Mouse (Mus musculus): ENCODE measurements around the gene Pcnx3. TPM values are rescaled to one million over a fixed set of nuclear protein-coding genes. Genes with fewer than 3 reads are reported as not detected.

The Pcnx3 gene
- polyA plus RNA-seq, 1 experiment: 88.8 TPM

DNA sequence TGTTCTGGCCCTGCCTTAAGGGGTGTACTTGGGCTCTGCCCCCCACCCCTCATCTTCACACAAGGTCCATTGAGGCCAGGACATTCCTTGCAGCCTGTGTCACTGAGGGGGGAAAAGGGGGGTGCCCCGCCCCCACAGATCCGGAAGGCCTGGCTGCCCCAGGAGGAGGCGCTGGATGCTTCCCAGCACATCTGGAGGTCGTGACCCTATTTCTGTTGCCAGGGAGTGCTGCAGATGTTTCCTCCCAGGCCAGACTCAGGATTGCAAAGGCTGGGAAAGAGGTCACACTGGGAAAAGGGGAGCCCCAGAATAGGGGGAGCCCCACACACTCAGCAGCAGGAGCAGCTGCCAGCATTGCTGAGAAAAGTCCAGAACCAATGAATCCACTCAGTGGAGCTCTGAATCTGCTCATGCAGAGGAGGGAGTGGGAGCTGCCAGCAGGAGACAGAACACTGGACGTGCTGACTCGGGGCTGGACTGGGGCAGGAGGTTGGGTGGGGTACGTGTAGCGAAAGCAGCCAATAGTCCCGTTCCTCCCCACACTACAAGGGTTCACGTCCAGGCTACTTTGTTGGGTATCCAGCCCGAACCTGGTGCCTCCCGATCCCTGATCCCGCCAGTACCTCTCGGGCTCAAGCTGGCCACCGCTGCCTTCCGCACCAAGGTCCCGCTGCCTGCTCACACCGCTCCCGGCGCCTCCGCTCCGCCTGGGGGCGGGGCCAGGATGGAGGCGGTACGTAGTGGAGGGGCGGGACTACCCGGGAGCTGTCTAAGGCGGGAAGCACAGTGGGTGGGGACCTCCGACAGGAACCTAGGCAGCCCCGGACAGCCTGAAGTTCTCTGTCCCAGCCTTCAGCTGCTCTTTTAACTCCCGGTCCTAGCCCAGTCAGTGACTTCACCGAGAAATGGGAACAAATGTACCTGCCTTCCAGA, 25.5 kb downstream of the Pcnx3 start, which contains the start of gene Sipa1:
Gene Sipa1, minus strand, starts transcription at position 727 of the 933 bp plus-strand sequence.
- TF ChIP-seq CTCF (conservative IDR thresholded peaks at IDR 0.05; ENCODE audit: insufficient read depth, insufficient read length, low read depth, low read length): no peak
- TF ChIP-seq POLR2A (IDR thresholded peaks at IDR 0.05; ENCODE audit: low read depth, low read length): peak; percentile 79
- Histone ChIP-seq H3K27ac (ENCODE audit: insufficient read depth, low read depth, low read length) (peak within 1 kb of the TSS; percentile 72), H3K36me3 (ENCODE audit: control insufficient read depth, insufficient read depth, low read length) (no peaks in the 10 kb centered on the region; the same call in 1 of the 2 replicates), H3K4me1 (ENCODE audit: control insufficient read depth, insufficient read depth, low read length) (peaks cover 7% of the 10 kb centered on the region; the same call in 1 of the 2 replicates), H3K27me3 (replicated peaks; ENCODE audit: control insufficient read depth, insufficient read depth, low read length) (no peaks in the 10 kb centered on the region), H3K4me3 (ENCODE audit: insufficient read depth, low read depth, low read length) (peak within 1 kb of the TSS; percentile 62)
- DNase-seq: peak; percentile 96
- WGBS: 4% methylated on average over 32 of the region's 32 CpGs

DNA sequence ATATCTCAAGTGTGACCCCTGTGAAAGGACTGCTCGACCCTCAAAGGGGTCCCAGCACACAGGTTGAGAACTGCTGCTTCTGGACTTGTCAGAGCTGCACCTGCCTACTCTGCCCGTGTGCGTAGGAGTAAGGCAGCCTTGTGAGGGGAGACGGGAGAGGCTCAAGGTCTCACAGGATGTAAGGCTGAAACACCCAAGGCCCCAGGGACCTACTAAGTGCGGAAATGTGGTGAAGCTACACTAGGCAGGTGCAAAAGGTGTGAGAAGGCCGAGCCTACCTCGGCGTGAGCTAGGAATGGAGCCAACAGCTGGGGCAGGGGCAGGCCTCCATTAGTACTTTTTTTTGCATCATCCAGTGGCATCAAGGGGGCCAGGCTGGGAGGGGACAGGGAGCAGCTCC, 26.4 kb downstream of the Pcnx3 start:
- H3K4me1 ChIP-seq (ENCODE audit: control insufficient read depth, insufficient read depth, low read length): peaks cover 7% of the 10 kb centered on the region; the same call in 1 of the 2 replicates
- H3K4me3 ChIP-seq (ENCODE audit: insufficient read depth, low read depth, low read length): peak overlapping the region; percentile 62
- no peak for TF ChIP-seq CTCF (conservative IDR thresholded peaks at IDR 0.05; ENCODE audit: insufficient read depth, insufficient read length, low read depth, low read length)
- DNase-seq: no peak
- H3K27me3 ChIP-seq (replicated peaks; ENCODE audit: control insufficient read depth, insufficient read depth, low read length): no peaks in the 10 kb centered on the region
- peak overlapping the region; percentile 72 for H3K27ac ChIP-seq (ENCODE audit: insufficient read depth, low read depth, low read length)
- H3K36me3 ChIP-seq (ENCODE audit: control insufficient read depth, insufficient read depth, low read length): no peaks in the 10 kb centered on the region; the same call in 1 of the 2 replicates
- WGBS: 62% methylated on average over 8 of the region's 8 CpGs

DNA sequence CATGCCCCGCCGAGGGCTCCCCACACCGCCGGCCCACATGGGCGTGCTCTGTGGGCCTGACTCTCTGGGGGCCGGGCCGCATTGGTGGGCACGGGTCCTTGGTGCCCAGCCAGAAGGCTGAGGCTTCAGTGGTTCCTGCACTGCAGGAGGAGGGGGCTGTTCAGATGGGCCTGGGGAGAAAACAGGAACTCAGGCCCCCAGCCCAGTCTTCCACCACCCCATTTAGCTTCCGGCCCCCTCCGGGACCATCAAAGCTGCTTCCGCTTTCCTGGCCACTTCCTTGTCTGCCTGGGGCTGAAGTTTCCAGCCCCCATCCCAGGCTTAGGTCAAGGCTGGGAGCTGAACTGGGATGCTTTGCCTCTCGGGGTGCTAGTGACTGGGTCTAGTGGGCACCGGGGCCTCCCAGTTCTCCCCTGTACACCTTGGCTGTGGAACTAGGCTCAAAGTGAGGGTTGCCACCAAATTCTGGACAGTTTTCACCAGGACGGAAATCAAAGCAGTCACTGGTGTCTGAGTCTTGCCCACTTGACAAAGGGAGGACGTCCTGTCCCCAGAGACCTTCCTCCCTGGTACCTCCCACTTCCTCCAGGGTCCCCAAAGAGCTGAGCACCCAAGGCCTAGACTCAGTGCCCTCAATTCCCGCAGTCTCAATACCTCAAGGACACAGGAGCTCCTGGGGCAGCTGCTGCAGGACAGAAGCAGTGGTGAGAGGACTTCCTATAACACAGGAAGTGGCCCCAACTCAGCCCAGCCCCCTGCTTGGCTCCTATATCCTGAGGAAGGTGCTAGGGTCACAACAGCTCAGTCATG, 27.6 kb downstream of the Pcnx3 start:
- TF ChIP-seq CTCF (conservative IDR thresholded peaks at IDR 0.05; ENCODE audit: insufficient read depth, insufficient read length, low read depth, low read length): no peak
- no peak for TF ChIP-seq POLR2A (IDR thresholded peaks at IDR 0.05; ENCODE audit: low read depth, low read length)
- no peaks in the 10 kb centered on the region for H3K27me3 ChIP-seq (replicated peaks; ENCODE audit: control insufficient read depth, insufficient read depth, low read length)
- peak overlapping the region; percentile 82 for H3K27ac ChIP-seq (ENCODE audit: insufficient read depth, low read depth, low read length)
- H3K4me1 ChIP-seq (ENCODE audit: control insufficient read depth, insufficient read depth, low read length): peaks cover 7% of the 10 kb centered on the region; the same call in 1 of the 2 replicates
- WGBS: 68% methylated on average over 16 of the region's 16 CpGs
- peak overlapping the region; percentile 44 for H3K4me3 ChIP-seq (ENCODE audit: insufficient read depth, low read depth, low read length)
- no peaks in the 10 kb centered on the region; the same call in 1 of the 2 replicates for H3K36me3 ChIP-seq (ENCODE audit: control insufficient read depth, insufficient read depth, low read length)
- peak; percentile 74 for DNase-seq

DNA sequence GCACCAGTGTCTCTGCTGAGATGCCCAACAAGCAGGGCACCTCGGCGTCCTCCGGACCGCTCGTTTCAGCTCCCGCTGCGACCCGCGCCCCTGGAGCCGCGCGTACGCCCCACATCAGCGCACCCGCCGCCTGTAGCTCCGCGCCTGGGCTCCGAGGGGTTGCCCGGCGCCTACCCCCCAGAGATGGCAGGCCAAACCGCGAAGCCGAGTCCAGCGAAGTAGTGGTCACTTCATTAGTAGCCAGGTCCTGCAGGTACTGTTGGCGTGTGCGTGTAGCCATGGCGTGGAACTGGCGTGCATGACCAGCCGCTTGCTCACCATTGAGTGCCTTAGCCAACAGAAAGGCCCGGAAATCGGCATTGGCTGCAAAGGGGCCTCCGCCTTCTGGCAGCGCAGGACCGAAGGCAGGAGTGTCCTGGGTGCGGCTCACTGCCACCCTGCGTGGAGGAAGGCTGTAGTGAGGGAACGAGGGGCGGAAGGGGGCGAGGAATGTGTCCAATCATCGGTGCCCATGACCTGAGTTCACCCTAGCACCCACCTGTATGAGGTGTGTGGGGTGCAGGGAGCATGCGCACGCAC, 33.9 kb downstream of the Pcnx3 start:
- no peak for TF ChIP-seq POLR2A (IDR thresholded peaks at IDR 0.05; ENCODE audit: low read depth, low read length)
- no peak for TF ChIP-seq CTCF (conservative IDR thresholded peaks at IDR 0.05; ENCODE audit: insufficient read depth, insufficient read length, low read depth, low read length)
- Histone ChIP-seq H3K4me1 (ENCODE audit: control insufficient read depth, insufficient read depth, low read length) (no peaks in the 10 kb centered on the region), H3K27me3 (replicated peaks; ENCODE audit: control insufficient read depth, insufficient read depth, low read length) (no peaks in the 10 kb centered on the region), H3K27ac (ENCODE audit: insufficient read depth, low read depth, low read length) (no peak overlapping the region), H3K4me3 (ENCODE audit: insufficient read depth, low read depth, low read length) (peak overlapping the region; percentile 14), H3K36me3 (ENCODE audit: control insufficient read depth, insufficient read depth, low read length) (no peaks in the 10 kb centered on the region)
- 42% methylated on average over 43 of the region's 43 CpGs for WGBS
- DNase-seq: no peak

DNA sequence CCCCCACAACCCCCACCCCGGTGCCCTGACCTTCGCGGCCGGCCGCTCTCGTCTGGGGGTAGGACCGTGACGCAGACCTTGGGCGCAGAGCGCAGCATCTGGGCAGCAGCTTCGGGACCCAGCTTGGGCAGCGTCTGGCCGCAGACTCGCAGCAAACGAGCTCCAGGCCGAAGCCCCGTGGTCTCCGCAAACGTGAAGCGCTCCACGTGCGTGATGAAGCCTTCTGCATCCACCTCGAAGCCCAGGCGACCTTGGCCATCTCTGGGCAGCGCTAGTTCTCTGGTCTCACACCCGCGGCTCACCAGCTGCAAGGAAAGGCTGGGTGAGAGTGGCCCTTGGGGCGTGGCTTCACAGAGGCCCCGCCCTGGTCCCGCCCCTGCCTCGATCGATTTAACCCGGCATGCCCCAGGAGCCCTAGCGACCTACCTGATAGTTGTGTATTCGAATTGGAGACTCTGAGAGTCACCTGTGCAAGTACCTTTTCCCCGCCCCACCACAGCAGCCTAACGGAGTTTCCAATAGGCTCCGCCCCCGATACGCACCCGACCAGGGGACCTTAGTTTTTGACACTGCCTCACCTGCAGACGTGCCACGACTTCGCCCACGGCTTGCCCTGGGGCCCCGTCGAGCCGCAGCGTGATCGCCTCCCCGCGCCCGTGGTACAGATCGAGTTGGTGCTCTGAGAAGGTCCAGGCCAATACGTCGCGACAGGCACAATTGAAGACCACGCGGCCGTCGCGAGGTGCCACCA, 34.6 kb downstream of the Pcnx3 start:
- no peak for DNase-seq
- Histone ChIP-seq H3K4me3 (ENCODE audit: insufficient read depth, low read depth, low read length) (peak overlapping the region; percentile 14), H3K27ac (ENCODE audit: insufficient read depth, low read depth, low read length) (no peak overlapping the region), H3K27me3 (replicated peaks; ENCODE audit: control insufficient read depth, insufficient read depth, low read length) (no peaks in the 10 kb centered on the region), H3K4me1 (ENCODE audit: control insufficient read depth, insufficient read depth, low read length) (peaks cover 4% of the 10 kb centered on the region; the same call in 1 of the 2 replicates), H3K36me3 (ENCODE audit: control insufficient read depth, insufficient read depth, low read length) (no peaks in the 10 kb centered on the region)
- WGBS: 23% methylated on average over 62 of the region's 62 CpGs
- TF ChIP-seq CTCF (conservative IDR thresholded peaks at IDR 0.05; ENCODE audit: insufficient read depth, insufficient read length, low read depth, low read length) (no peak), POLR2A (IDR thresholded peaks at IDR 0.05; ENCODE audit: low read depth, low read length) (no peak)

DNA sequence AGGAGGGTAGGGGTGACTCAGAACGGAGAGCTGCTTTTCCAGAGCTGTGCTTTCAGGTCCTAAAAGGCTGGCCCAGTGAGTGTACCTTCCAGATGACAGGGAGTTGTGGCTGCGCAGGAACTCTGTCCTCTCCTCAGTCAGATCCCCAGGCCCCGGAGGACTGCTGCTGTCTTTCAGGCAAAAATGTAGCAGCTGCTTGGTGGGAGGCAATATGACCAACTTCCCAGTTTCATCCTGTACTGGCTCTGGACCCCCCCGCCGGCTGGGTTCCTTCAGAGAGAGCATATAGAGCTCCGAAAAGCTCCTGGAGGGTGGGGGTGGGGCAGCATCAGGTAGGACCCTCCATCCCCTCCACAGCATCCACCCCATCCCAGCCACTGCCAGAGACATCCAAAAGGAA, 36.1 kb downstream of the Pcnx3 start:
- no peak overlapping the region for H3K4me3 ChIP-seq (ENCODE audit: insufficient read depth, low read depth, low read length)
- no peaks in the 10 kb centered on the region for H3K27me3 ChIP-seq (replicated peaks; ENCODE audit: control insufficient read depth, insufficient read depth, low read length)
- no peak for DNase-seq
- H3K4me1 ChIP-seq (ENCODE audit: control insufficient read depth, insufficient read depth, low read length): peaks cover 10% of the 10 kb centered on the region; the same call in 1 of the 2 replicates
- TF ChIP-seq POLR2A (IDR thresholded peaks at IDR 0.05; ENCODE audit: low read depth, low read length) (no peak), CTCF (conservative IDR thresholded peaks at IDR 0.05; ENCODE audit: insufficient read depth, insufficient read length, low read depth, low read length) (no peak)
- 90% methylated on average over 6 of the region's 6 CpGs for WGBS
- no peak overlapping the region for H3K27ac ChIP-seq (ENCODE audit: insufficient read depth, low read depth, low read length)
- H3K36me3 ChIP-seq (ENCODE audit: control insufficient read depth, insufficient read depth, low read length): no peaks in the 10 kb centered on the region

Measured in kidney, adult 2 months (tissue).